27 mouse cellular contexts compared by ENCODE assay signal in genomic region chr2:18725880-18726279, GRCm38 (mm10). TPM values are rescaled to one million over a fixed set of nuclear protein-coding genes. Genes with fewer than 3 reads are reported as not detected.
"Had no signal": no experiment of that assay in that cellular context is flagged by ENCODE, and none has a peak within 500 bp of the region (broad histone marks: within the 10 kb centered on the region; RNA-seq: fewer than 3 reads in every experiment).

No protein-coding gene starts in this region.

- DNase-seq: kidney, adult 2 months; kidney, postnatal 25 days; layer of hippocampus, adult 9-11 months; lung, adult 18-20 months; lung, postnatal 10 days; lung, postnatal 36 days; retina, postnatal 1 day; right cerebral cortex, postnatal 25 days; spleen, adult 18-20 months; thymus, postnatal 25 days had no signal

- H3K27ac ChIP-seq: kidney, postnatal 0 days; layer of hippocampus, adult 2 months; limb, embryonic 15.5 days; liver, embryonic 12.5 days; liver, embryonic 15.5 days; lung, embryonic 15.5 days; midbrain, embryonic 10.5 days; midbrain, embryonic 13.5 days; neural tube, embryonic 13.5 days; stomach, embryonic 15.5 days had no signal

- H3K9me3 ChIP-seq: limb, embryonic 15.5 days; liver, embryonic 12.5 days; liver, embryonic 15.5 days; lung, embryonic 15.5 days; megakaryocyte, embryonic 14.5 days; midbrain, embryonic 10.5 days; midbrain, embryonic 13.5 days; neural tube, embryonic 13.5 days; stomach, embryonic 15.5 days had no signal

- ATAC-seq: liver, embryonic 12.5 days; midbrain, embryonic 13.5 days; midbrain, embryonic 16.5 days had no signal

- H3K36me3 ChIP-seq: limb, embryonic 15.5 days; liver, embryonic 12.5 days; liver, embryonic 15.5 days; lung, embryonic 15.5 days; midbrain, embryonic 10.5 days; midbrain, embryonic 13.5 days; neural tube, embryonic 13.5 days; stomach, embryonic 15.5 days had no signal

- H3K4me1 ChIP-seq: limb, embryonic 15.5 days; liver, embryonic 12.5 days; liver, embryonic 15.5 days; lung, embryonic 15.5 days; megakaryocyte, embryonic 14.5 days; midbrain, embryonic 10.5 days; midbrain, embryonic 13.5 days; neural tube, embryonic 13.5 days; stomach, embryonic 15.5 days had no signal

- H3K4me2 ChIP-seq: limb, embryonic 15.5 days; liver, embryonic 12.5 days; liver, embryonic 15.5 days; lung, embryonic 15.5 days; midbrain, embryonic 13.5 days; neural tube, embryonic 13.5 days; stomach, embryonic 15.5 days had no signal

- H3K27me3 ChIP-seq: limb, embryonic 15.5 days; liver, embryonic 12.5 days; liver, embryonic 15.5 days; lung, embryonic 15.5 days; neural tube, embryonic 13.5 days; stomach, embryonic 15.5 days had no signal

- H3K9ac ChIP-seq: limb, embryonic 15.5 days; liver, embryonic 12.5 days; liver, embryonic 15.5 days; lung, embryonic 15.5 days; midbrain, embryonic 13.5 days; neural tube, embryonic 13.5 days; stomach, embryonic 15.5 days had no signal

- H3K4me3 ChIP-seq: layer of hippocampus, adult 2 months; limb, embryonic 15.5 days; liver, embryonic 12.5 days; liver, embryonic 15.5 days; lung, embryonic 15.5 days; megakaryocyte, embryonic 14.5 days; midbrain, embryonic 10.5 days; midbrain, embryonic 13.5 days; myocyte; neural tube, embryonic 13.5 days; stomach, embryonic 15.5 days had no signal

RNA-seq across cellular contexts. Expression of gene Spag6, which starts 32.0 kb away (rescaled TPM):
- total RNA-seq: monocyte, adult 5-6 weeks; neutrophil, adult 5-6 weeks had no signal
- polyA plus RNA-seq: limb, embryonic 11.5 days; liver, embryonic 12.5 days; liver, embryonic 15.5 days; neural tube, embryonic 13.5 days; thymus, postnatal 0 days had no signal
